20 mouse cellular contexts compared by ENCODE assay signal in genomic region chr13:37940167-37940566, GRCm38 (mm10). TPM values are rescaled to one million over a fixed set of nuclear protein-coding genes. Genes with fewer than 3 reads are reported as not detected.
DNase-seq lines count a peak whose midpoint lies in the region; ATAC-seq and TF ChIP-seq lines count a peak whose summit lies in the region.
"Had no signal": no experiment of that assay in that cellular context is flagged by ENCODE, and none has a peak within 500 bp of the region (broad histone marks: within the 10 kb centered on the region; RNA-seq: fewer than 3 reads in every experiment).

No protein-coding gene starts in this region.

- peak; percentile 94 for DNase-seq in liver, adult 2 months (ENCODE audit: extremely low read depth, low read depth, low spot score)
- no peak for DNase-seq in liver
- DNase-seq in kidney, adult 9 months, result peak; percentile 89
- no peak for DNase-seq in liver, embryonic 13.5 days
- DNase-seq in frontal cortex, adult 2 months (ENCODE audit: extremely low spot score in 1 of 2, low spot score in 1 of 2), result no peak
- no peak for DNase-seq in neural tube, embryonic 10.5 days (ENCODE audit: extremely low spot score, low spot score)
- DNase-seq in layer of hippocampus, adult 8-10 months (ENCODE audit: low spot score in 2 of 2), result no peak
- DNase-seq: adrenal gland, postnatal 36 days; B cell, adult 2 months; cerebellum, adult 2 months; cerebellum, postnatal 36 days; gastrocnemius, postnatal 14 days; lung, embryonic 14.5 days; lung, postnatal 36 days; spleen, adult 18-20 months; thymus, adult 18-20 months had no signal

- H3K9me3 ChIP-seq in liver, embryonic 13.5 days (replicated peaks), result no peaks in the 10 kb centered on the region
- H3K9me3 ChIP-seq: embryonic facial prominence, embryonic 10.5 days; limb, embryonic 12.5 days had no signal

- peak; percentile 18; the same call in 1 of the 2 replicates for ATAC-seq in liver, embryonic 13.5 days (ENCODE audit: low read depth)
- ATAC-seq: hindbrain, embryonic 16.5 days had no signal

- peak overlapping the region; percentile 75 for H3K27ac ChIP-seq in liver, adult 2 months (replicated peaks; ENCODE audit: insufficient read depth, low read depth, low read length)
- H3K27ac ChIP-seq in liver, embryonic 13.5 days, result peak overlapping the region; percentile 44
- H3K27ac ChIP-seq: embryonic facial prominence, embryonic 10.5 days; limb, embryonic 12.5 days; neural tube, embryonic 13.5 days had no signal

- H3K27me3 ChIP-seq in liver, adult 2 months (ENCODE audit: control insufficient read depth, insufficient read depth, low read length), result no peaks in the 10 kb centered on the region
- no peaks in the 10 kb centered on the region for H3K27me3 ChIP-seq in liver, embryonic 13.5 days
- H3K27me3 ChIP-seq: limb, embryonic 12.5 days; neural tube, embryonic 13.5 days had no signal

- peaks cover 25% of the 10 kb centered on the region for H3K4me1 ChIP-seq in liver, adult 2 months (ENCODE audit: control insufficient read depth, insufficient read depth, low read length)
- peaks cover 21% of the 10 kb centered on the region for H3K4me1 ChIP-seq in liver, embryonic 13.5 days (replicated peaks)
- H3K4me1 ChIP-seq: neural tube, embryonic 13.5 days had no signal

- no peak for TF ChIP-seq POLR2A in liver, adult 2 months (IDR thresholded peaks at IDR 0.05; ENCODE audit: extremely low read depth, insufficient read depth, low read length)

- peaks cover 13% of the 10 kb centered on the region for H3K36me3 ChIP-seq in liver, adult 2 months (ENCODE audit: control insufficient read depth, insufficient read depth, low read length)
- peaks cover 47% of the 10 kb centered on the region for H3K36me3 ChIP-seq in liver, embryonic 13.5 days
- H3K36me3 ChIP-seq: neural tube, embryonic 13.5 days had no signal

- H3K4me2 ChIP-seq in liver, embryonic 13.5 days, result no peak overlapping the region
- H3K4me2 ChIP-seq: limb, embryonic 12.5 days; lung, embryonic 14.5 days; neural tube, embryonic 13.5 days had no signal

- TF ChIP-seq CTCF in liver, adult 2 months (IDR thresholded peaks at IDR 0.05; ENCODE audit: low read depth, low read length), result no peak

- no peak overlapping the region for H3K4me3 ChIP-seq in liver, adult 2 months (ENCODE audit: insufficient read depth, low read depth, low read length)
- H3K4me3 ChIP-seq in liver, embryonic 13.5 days (replicated peaks), result no peak overlapping the region
- H3K4me3 ChIP-seq: embryonic facial prominence, embryonic 10.5 days; limb, embryonic 12.5 days; neural tube, embryonic 13.5 days had no signal

- no peak overlapping the region for H3K9ac ChIP-seq in liver, adult 2 months (ENCODE audit: low read depth, low read length)
- no peak overlapping the region for H3K9ac ChIP-seq in liver, embryonic 13.5 days
- H3K9ac ChIP-seq: limb, embryonic 12.5 days; lung, embryonic 14.5 days; neural tube, embryonic 13.5 days had no signal

- WGBS in liver, adult 2 months, result 16% methylated on average over 2 of the region's 2 CpGs
- 72% methylated on average over 2 of the region's 2 CpGs for WGBS in liver, embryonic 13.5 days (ENCODE audit: insufficient replicate concordance)

- H3K79me2 ChIP-seq in liver, adult 2 months (ENCODE audit: control insufficient read depth, insufficient read depth, low read length), result no peaks in the 10 kb centered on the region

RNA-seq across cellular contexts. Expression of gene Ssr1, which starts 53.9 kb away (rescaled TPM):
- total RNA-seq in liver, adult 2 months (2014; rRNA removed), result 24.2 and 25.6 TPM in 2 replicates
- polyA plus RNA-seq in liver, adult 2 months (2012; rRNA removed), result 5.9 and 6.9 TPM in 2 replicates
- polyA plus RNA-seq in liver, embryonic 13.5 days (2015; fragmentation: Nextera tagmentation; extraction: Ambion mirVana), result 93.6 and 119 TPM in 2 replicates
- polyA plus RNA-seq in frontal cortex, adult 2 months (2012; rRNA removed), result 31.3 and 31.9 TPM in 2 replicates
- 100 to 1,000 TPM in 1 of 4 experiments, 10 to 100 TPM in 3; 92.0 to 103 (median 98.7) TPM for total RNA-seq in layer of hippocampus, adult 8-10 months (2022)

Comparison
In these comparisons a context has a peak if more than half of its experiments do, and no peak if none do; other contexts are left out.
1. DNase-seq: peak in liver, adult 2 months (single experiment) and kidney, adult 9 months (single experiment); none in liver (single experiment), liver, embryonic 13.5 days (single experiment), frontal cortex, adult 2 months (0 of 2), neural tube, embryonic 10.5 days (single experiment) and layer of hippocampus, adult 8-10 months (0 of 2).